21 mouse cellular contexts compared by ENCODE assay signal in the genomic region with DNA sequence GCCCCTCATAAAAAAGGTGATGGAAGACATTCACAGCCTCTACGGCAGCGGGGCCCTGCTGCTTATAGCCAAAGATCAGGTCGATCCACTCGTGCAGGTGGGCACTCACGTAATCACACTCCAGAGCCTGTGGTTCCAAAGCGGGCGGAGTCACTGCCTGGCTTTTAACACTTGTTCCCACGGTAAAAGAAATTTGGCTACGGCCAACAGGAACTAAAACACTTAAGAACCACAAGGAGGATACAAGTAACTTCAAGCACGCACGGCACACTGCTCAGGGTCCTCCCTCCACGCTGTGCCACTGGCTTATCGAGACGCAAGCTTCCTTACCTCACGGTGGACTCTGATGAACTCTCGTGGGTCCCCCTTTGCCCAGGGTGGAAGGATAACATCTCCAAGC.
"Had no signal": no experiment of that assay in that cellular context is flagged by ENCODE, and none has a peak within 500 bp of the region (broad histone marks: within the 10 kb centered on the region; RNA-seq: fewer than 3 reads in every experiment).

No protein-coding gene starts in this region.

- H3K4me3 ChIP-seq: kidney, embryonic 15.5 days; limb, embryonic 10.5 days; limb, embryonic 13.5 days; liver, embryonic 12.5 days; liver, embryonic 15.5 days; megakaryocyte, embryonic 14.5 days; midbrain, embryonic 10.5 days; midbrain, embryonic 13.5 days; myocyte; neural tube, embryonic 13.5 days; stomach, embryonic 15.5 days had no signal

- DNase-seq: kidney, adult 2 months; kidney, postnatal 14 days; liver; lung, embryonic 14.5 days; retina, postnatal 1 day; right cerebral cortex, postnatal 25 days; spleen, adult 18-20 months; thymus, adult 18-20 months; thymus, postnatal 36 days had no signal

- H3K4me2 ChIP-seq: kidney, embryonic 15.5 days; limb, embryonic 13.5 days; liver, embryonic 12.5 days; liver, embryonic 15.5 days; lung, embryonic 14.5 days; midbrain, embryonic 13.5 days; neural tube, embryonic 13.5 days; stomach, embryonic 15.5 days had no signal

- H3K4me1 ChIP-seq: limb, embryonic 10.5 days; limb, embryonic 13.5 days; liver, embryonic 15.5 days; megakaryocyte, embryonic 14.5 days; midbrain, embryonic 10.5 days; midbrain, embryonic 13.5 days; neural tube, embryonic 13.5 days; stomach, embryonic 15.5 days had no signal

- ATAC-seq: liver, embryonic 12.5 days; midbrain, embryonic 13.5 days; midbrain, embryonic 16.5 days had no signal

- H3K27me3 ChIP-seq: kidney, embryonic 15.5 days; limb, embryonic 13.5 days; liver, embryonic 12.5 days; liver, embryonic 15.5 days; megakaryocyte, embryonic 14.5 days; midbrain, embryonic 13.5 days; neural tube, embryonic 13.5 days; stomach, embryonic 15.5 days had no signal

- H3K9ac ChIP-seq: kidney, embryonic 15.5 days; limb, embryonic 13.5 days; liver, embryonic 12.5 days; liver, embryonic 15.5 days; lung, embryonic 14.5 days; midbrain, embryonic 13.5 days; neural tube, embryonic 13.5 days; stomach, embryonic 15.5 days had no signal

- H3K9me3 ChIP-seq: kidney, embryonic 15.5 days; limb, embryonic 10.5 days; limb, embryonic 13.5 days; liver, embryonic 12.5 days; liver, embryonic 15.5 days; megakaryocyte, embryonic 14.5 days; midbrain, embryonic 10.5 days; midbrain, embryonic 13.5 days; neural tube, embryonic 13.5 days; stomach, embryonic 15.5 days had no signal

- H3K27ac ChIP-seq: kidney, embryonic 15.5 days; limb, embryonic 10.5 days; limb, embryonic 13.5 days; liver, embryonic 12.5 days; liver, embryonic 15.5 days; midbrain, embryonic 10.5 days; midbrain, embryonic 13.5 days; neural tube, embryonic 13.5 days; stomach, embryonic 15.5 days had no signal
